Mouse (Mus musculus): Measurements from ENCODE around the gene Gm13693. TPM values are rescaled to one million over a fixed set of nuclear protein-coding genes. Genes with fewer than 3 reads are reported as not detected.

Gm13693 gene
- polyA plus RNA-seq, 1 experiment from 2014 or later: not detected

GRCm38 (mm10) chr2:84008913-84009312, 47.6 kb downstream of the Gm13693 start:
- H3K36me3 ChIP-seq: no peaks in the 10 kb centered on the region
- DNase-seq (ENCODE audit: low spot score): no peak
- no peaks in the 10 kb centered on the region for H3K9me3 ChIP-seq (replicated peaks)
- no peak overlapping the region for H3K27ac ChIP-seq
- no peaks in the 10 kb centered on the region for H3K27me3 ChIP-seq (ENCODE audit: low read depth, poor library complexity, severe bottlenecking)
- H3K4me3 ChIP-seq: no peak overlapping the region
- 79% methylated on average over 1 of the region's 1 CpGs for WGBS
- H3K4me1 ChIP-seq: no peaks in the 10 kb centered on the region

DNA sequence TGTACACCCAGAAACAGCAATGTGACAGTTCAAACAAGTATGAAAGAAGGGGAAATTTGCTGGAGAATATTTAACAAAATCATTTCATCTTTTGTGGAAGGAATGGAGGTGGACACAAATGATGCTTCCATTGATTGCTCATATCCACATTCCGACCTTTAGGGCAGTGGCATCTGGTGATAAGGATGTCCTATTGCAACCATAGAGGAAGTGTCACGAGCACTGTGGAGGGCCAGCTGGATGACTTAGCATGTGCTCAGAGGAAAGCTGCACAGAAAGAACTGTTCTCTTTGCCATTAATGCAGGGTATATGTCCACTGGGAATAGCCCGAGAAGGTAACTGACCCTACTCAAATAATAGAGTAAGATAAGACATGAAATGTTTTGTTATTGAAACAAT, 48.5 kb downstream of the Gm13693 start:
- no peak for DNase-seq (ENCODE audit: low spot score)
- H3K36me3 ChIP-seq: no peaks in the 10 kb centered on the region

More for the DNA sequence above, 48.5 kb downstream of the Gm13693 start:
- WGBS: 78% methylated on average over 3 of the region's 3 CpGs
- H3K27me3 ChIP-seq (ENCODE audit: low read depth, poor library complexity, severe bottlenecking): no peaks in the 10 kb centered on the region
- H3K27ac ChIP-seq: no peak overlapping the region
- no peaks in the 10 kb centered on the region for H3K4me1 ChIP-seq
- no peaks in the 10 kb centered on the region for H3K9me3 ChIP-seq (replicated peaks)
- no peak overlapping the region for H3K4me3 ChIP-seq

Other genes starting within 250 kb of the Gm13693 start
- gene Itgav, start 237.1 kb upstream of the Gm13693 start, polyA plus RNA-seq (2016; fragmentation: Nextera tagmentation; extraction: Ambion mirVana): 53.0 and 56.0 TPM in 2 replicates
- 9.5 and 15.4 TPM in 2 replicates for gene Fam171b, start 148.9 kb upstream of the Gm13693 start, polyA plus RNA-seq (2016; fragmentation: Nextera tagmentation; extraction: Ambion mirVana)
- gene Zswim2, start 20.3 kb upstream of the Gm13693 start, polyA plus RNA-seq (2016; fragmentation: Nextera tagmentation; extraction: Ambion mirVana): not detected in 2 replicates
- not detected in 2 replicates for gene Gm13698, start 5.8 kb upstream of the Gm13693 start, polyA plus RNA-seq (2016; fragmentation: Nextera tagmentation; extraction: Ambion mirVana)
- not detected in 2 replicates for gene Gm13695, start 5.8 kb downstream of the Gm13693 start, polyA plus RNA-seq (2016; fragmentation: Nextera tagmentation; extraction: Ambion mirVana)
- not detected in 2 replicates for gene Gm13696, start 11.6 kb downstream of the Gm13693 start, polyA plus RNA-seq (2016; fragmentation: Nextera tagmentation; extraction: Ambion mirVana)
- not detected in 2 replicates for gene Gm13694, start 17.4 kb downstream of the Gm13693 start, polyA plus RNA-seq (2016; fragmentation: Nextera tagmentation; extraction: Ambion mirVana)
- not detected in 2 replicates for gene Gm13697, start 23.2 kb downstream of the Gm13693 start, polyA plus RNA-seq (2016; fragmentation: Nextera tagmentation; extraction: Ambion mirVana)
- gene Gm13691, start 29.1 kb downstream of the Gm13693 start, polyA plus RNA-seq (2016; fragmentation: Nextera tagmentation; extraction: Ambion mirVana): not detected in 2 replicates